Mouse (Mus musculus) heart, embryonic 16.5 days (tissue): ENCODE data around the gene Btbd9. TPM values are rescaled to one million over a fixed set of nuclear protein-coding genes. Genes with fewer than 3 reads are reported as not detected.

Source experiments
- ATAC-seq: fragments of 200-750 bp; cut with Nextera tagmentation; replicated peaks from 2 replicates; pipeline ENCODE4 v1.8.0; 2017; ENCODE audit warnings: moderate number of reproducible peaks; ENCODE audit not compliant: insufficient read depth, low FRiP score; ENCODE audit errors: extremely low read depth
- H3K27ac ChIP-seq: fragments of 300-500 bp; sonication (generic); 2 replicates; pipeline ENCODE4 v1.5.1; 2014; ENCODE audit warnings: mild to moderate bottlenecking, low read length, control low read depth, moderate library complexity
- H3K27me3 ChIP-seq: fragments of 300-500 bp; sonication (generic); 2 replicates; pipeline ENCODE4 v1.6.1; 2014; ENCODE audit warnings: low read length, mixed read lengths; ENCODE audit not compliant: control insufficient read depth, insufficient read depth
- H3K36me3 ChIP-seq: fragments of 300-500 bp; sonication (generic); 2 replicates; pipeline ENCODE4 v1.6.1; 2014; ENCODE audit not compliant: control insufficient read depth, insufficient read depth
- H3K4me1 ChIP-seq: fragments of 300-500 bp; sonication (generic); 2 replicates; pipeline ENCODE4 v1.6.1; 2014; ENCODE audit warnings: low read length, mixed read lengths; ENCODE audit not compliant: control insufficient read depth, insufficient read depth
- H3K4me2 ChIP-seq: fragments of 300-500 bp; sonication (generic); 2 replicates; pipeline ENCODE4 v1.6.1; 2014; ENCODE audit warnings: low read depth, mild to moderate bottlenecking, control low read depth, low read length
- H3K4me3 ChIP-seq: fragments of 300-500 bp; sonication (generic); 2 replicates; pipeline ENCODE4 v1.5.1; 2014; ENCODE audit warnings: mild to moderate bottlenecking, control low read depth, low read length
- H3K9ac ChIP-seq: fragments of 300-500 bp; sonication (generic); 2 replicates; pipeline ENCODE4 v1.6.1; 2014; ENCODE audit warnings: low read length, control low read depth
- H3K9me3 ChIP-seq: fragments of 300-500 bp; sonication (generic); replicated peaks from 2 replicates; pipeline ENCODE4 v1.6.1; 2016; ENCODE audit warnings: low read length; ENCODE audit not compliant: control insufficient read depth
- WGBS: fragments of 180-500 bp; shearing (Covaris S2); extraction: QIAGEN DNeasy Blood & Tissue Kit; methylation state at CpG from one replicate; pipeline ENCODE4 v1.1.7; 2014; 5-methylcytosine and 5-hydroxymethylcytosine counted together
- polyA plus RNA-seq: library from polyadenylated mRNA; unstranded; fragments of >200 nt; fragmentation: Nextera tagmentation; extraction: Ambion mirVana; gene quantifications from 2 replicates; pipeline ENCODE4 v1.2.1, GENCODE M21; 2015

Btbd9 gene
- polyA plus RNA-seq, 1 experiment from 2014 or later: 38.9 TPM

DNA sequence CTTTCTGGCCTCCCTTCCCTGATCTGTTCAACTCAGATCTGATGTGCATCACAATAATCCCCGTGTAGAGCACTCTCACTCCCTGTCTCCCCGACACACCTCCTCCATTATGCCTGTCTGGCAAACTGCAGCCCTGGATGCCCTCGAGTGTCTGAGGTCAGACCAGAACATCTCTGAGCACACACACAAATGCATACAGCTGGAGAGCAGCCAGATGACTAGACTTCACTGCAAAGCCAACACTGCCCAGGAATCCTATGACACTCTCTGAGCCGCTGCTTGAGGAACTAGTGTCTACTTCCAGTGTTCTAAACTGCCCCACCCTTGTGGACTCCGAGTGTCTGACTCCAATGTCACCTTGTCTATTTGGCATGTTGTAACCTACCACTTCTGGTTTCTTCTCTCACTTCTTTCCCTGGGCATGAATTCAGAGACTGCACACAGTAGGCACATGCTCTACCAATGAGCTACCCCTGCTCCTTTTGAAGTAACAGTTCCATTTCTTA, 112.0 kb downstream of the Btbd9 start:
- Histone ChIP-seq H3K4me1 (peaks cover 37% of the 10 kb centered on the region), H3K9ac (no peak overlapping the region), H3K4me2 (no peak overlapping the region), H3K4me3 (no peak overlapping the region), H3K36me3 (no peaks in the 10 kb centered on the region), H3K27ac (peak overlapping the region; percentile 3), H3K27me3 (no peaks in the 10 kb centered on the region), H3K9me3 (no peaks in the 10 kb centered on the region)
- ATAC-seq: peak; percentile 30
- 28% methylated on average over 5 of the region's 5 CpGs for WGBS

GRCm38 (mm10) chr17:30460727-30461349, 115.5 kb downstream of the Btbd9 start:
- no peak for ATAC-seq
- no peak overlapping the region for H3K4me2 ChIP-seq
- H3K27me3 ChIP-seq: no peaks in the 10 kb centered on the region
- H3K36me3 ChIP-seq: no peaks in the 10 kb centered on the region
- 84% methylated on average over 2 of the region's 2 CpGs for WGBS
- no peak overlapping the region for H3K9ac ChIP-seq
- H3K4me1 ChIP-seq: peaks cover 36% of the 10 kb centered on the region
- no peak overlapping the region for H3K4me3 ChIP-seq
- no peaks in the 10 kb centered on the region for H3K9me3 ChIP-seq
- no peak overlapping the region for H3K27ac ChIP-seq

DNA sequence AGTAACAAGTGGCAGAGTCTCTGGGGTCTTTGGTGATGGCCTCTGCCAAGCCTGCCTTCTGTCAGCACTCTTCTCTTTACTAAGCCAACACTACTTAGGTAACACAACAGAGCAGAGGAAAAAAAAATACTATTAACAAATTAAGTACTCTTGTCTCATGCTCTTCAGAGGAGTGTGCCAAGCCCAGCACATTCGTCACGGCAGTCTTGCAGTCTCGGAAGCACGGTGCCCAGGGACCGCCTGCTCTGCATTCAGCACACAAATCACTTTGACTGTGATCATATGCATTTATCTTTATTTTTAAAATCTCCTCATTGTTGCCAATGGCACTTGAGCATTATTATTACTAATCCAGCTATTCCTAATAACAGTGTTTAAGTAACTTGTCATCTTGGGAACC, 116.6 kb downstream of the Btbd9 start:
- Histone ChIP-seq H3K9me3 (no peaks in the 10 kb centered on the region), H3K27me3 (no peaks in the 10 kb centered on the region), H3K9ac (no peak overlapping the region), H3K4me2 (no peak overlapping the region), H3K36me3 (no peaks in the 10 kb centered on the region), H3K4me3 (no peak overlapping the region), H3K4me1 (peaks cover 27% of the 10 kb centered on the region), H3K27ac (no peak overlapping the region)
- 65% methylated on average over 5 of the region's 5 CpGs for WGBS
- ATAC-seq: no peak

- no peaks in the 10 kb centered on the region for H3K9me3 ChIP-seq
- no peak overlapping the region; the same call in 1 of the 2 replicates for H3K27ac ChIP-seq
- H3K4me1 ChIP-seq: peaks cover 19% of the 10 kb centered on the region
- no peaks in the 10 kb centered on the region for H3K36me3 ChIP-seq
- no peak overlapping the region for H3K4me2 ChIP-seq
- H3K9ac ChIP-seq: no peak overlapping the region
- H3K4me3 ChIP-seq: no peak overlapping the region
- no peaks in the 10 kb centered on the region for H3K27me3 ChIP-seq
- WGBS: 89% methylated on average over 5 of the region's 5 CpGs
- ATAC-seq: no peak
These were observed 117.4 kb downstream of the Btbd9 start for GRCm38 (mm10) chr17:30458926-30459325.

- no peak overlapping the region for H3K4me2 ChIP-seq
- no peak overlapping the region for H3K9ac ChIP-seq
- H3K27me3 ChIP-seq: no peaks in the 10 kb centered on the region
- ATAC-seq: no peak
- H3K4me3 ChIP-seq: no peak overlapping the region
- H3K9me3 ChIP-seq: no peaks in the 10 kb centered on the region
- peak overlapping the region; percentile 39 for H3K27ac ChIP-seq
- H3K36me3 ChIP-seq: no peaks in the 10 kb centered on the region
- WGBS: 48% methylated on average over 3 of the region's 3 CpGs
- H3K4me1 ChIP-seq: peaks cover 13% of the 10 kb centered on the region
These were observed 118.0 kb downstream of the Btbd9 start for GRCm38 (mm10) chr17:30458301-30458700.

DNA sequence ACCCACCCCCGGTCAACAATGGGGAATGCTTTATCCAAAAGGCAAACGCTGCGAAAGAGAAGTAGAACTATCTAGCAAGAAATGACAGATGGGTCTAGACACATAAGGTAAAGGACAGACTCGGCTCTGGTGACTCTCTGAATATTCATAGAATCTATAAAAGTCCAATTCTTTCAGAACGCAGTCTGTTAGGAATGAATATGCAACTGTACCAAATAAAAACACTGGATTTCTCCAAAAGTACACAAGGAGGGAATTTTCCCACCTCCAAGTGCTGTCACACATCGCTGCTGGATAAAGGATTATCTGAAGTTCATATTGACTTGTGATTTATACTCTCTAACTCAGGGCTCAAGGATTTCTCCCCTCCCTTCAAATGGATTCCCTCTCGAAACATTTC, 118.8 kb downstream of the Btbd9 start:
- Histone ChIP-seq H3K4me1 (peaks cover 12% of the 10 kb centered on the region; the same call in 1 of the 2 replicates), H3K36me3 (no peaks in the 10 kb centered on the region), H3K9ac (no peak overlapping the region), H3K4me3 (no peak overlapping the region), H3K4me2 (no peak overlapping the region), H3K27me3 (no peaks in the 10 kb centered on the region), H3K9me3 (no peaks in the 10 kb centered on the region), H3K27ac (no peak overlapping the region)
- 84% methylated on average over 7 of the region's 7 CpGs for WGBS
- no peak for ATAC-seq

GRCm38 (mm10) chr17:30456293-30456692, 120.0 kb downstream of the Btbd9 start:
- Histone ChIP-seq H3K4me3 (no peak overlapping the region), H3K4me2 (no peak overlapping the region), H3K27me3 (no peaks in the 10 kb centered on the region), H3K27ac (no peak overlapping the region), H3K9me3 (no peaks in the 10 kb centered on the region), H3K36me3 (no peaks in the 10 kb centered on the region), H3K4me1 (peaks cover 12% of the 10 kb centered on the region; the same call in 1 of the 2 replicates), H3K9ac (no peak overlapping the region)
- ATAC-seq: no peak
- 59% methylated on average over 12 of the region's 12 CpGs for WGBS

- no peak overlapping the region for H3K4me3 ChIP-seq
- peaks cover 12% of the 10 kb centered on the region; the same call in 1 of the 2 replicates for H3K4me1 ChIP-seq
- no peak overlapping the region for H3K4me2 ChIP-seq
- no peaks in the 10 kb centered on the region for H3K27me3 ChIP-seq
- H3K9me3 ChIP-seq: no peaks in the 10 kb centered on the region
- H3K9ac ChIP-seq: no peak overlapping the region
- no peak for ATAC-seq
- H3K27ac ChIP-seq: no peak overlapping the region
- H3K36me3 ChIP-seq: no peaks in the 10 kb centered on the region
- 19% methylated on average over 3 of the region's 3 CpGs for WGBS
These were observed 121.4 kb downstream of the Btbd9 start for GRCm38 (mm10) chr17:30454862-30455243.

DNA sequence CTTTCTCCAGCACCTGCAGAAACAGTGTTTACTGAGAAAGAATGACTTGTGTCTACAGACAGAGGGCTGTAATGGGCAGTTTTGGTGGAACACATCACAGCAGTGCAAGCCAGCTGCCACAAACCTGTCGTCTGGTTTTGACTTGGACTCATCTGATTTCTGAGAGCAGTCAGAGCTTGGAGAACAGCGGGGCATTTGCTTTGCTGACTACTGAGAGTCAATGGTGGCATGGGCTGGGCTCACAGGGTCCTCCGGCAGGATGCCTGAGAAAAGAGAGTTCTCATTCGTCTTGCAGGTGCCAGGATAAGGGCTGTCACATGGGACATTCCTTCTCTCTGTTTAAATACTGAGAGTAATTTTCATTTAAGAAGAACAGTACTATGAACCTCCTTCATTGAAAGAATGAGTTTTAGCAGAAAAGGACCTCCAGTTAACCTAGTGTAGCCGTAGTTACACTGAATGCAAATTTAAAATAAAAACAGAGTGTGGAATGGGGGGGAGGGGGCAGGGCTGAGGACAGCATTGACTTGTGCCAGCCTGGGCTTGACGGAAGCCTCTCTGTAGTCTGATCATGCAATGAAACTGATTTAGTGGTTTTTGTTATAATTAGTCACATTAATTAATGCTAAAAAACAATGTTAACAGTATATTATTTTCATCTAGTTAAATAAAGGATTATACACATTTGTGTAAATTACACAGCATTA, 122.0 kb downstream of the Btbd9 start:
- no peaks in the 10 kb centered on the region for H3K9me3 ChIP-seq
- H3K27ac ChIP-seq: no peak overlapping the region
- no peaks in the 10 kb centered on the region for H3K36me3 ChIP-seq
- H3K4me1 ChIP-seq: peaks cover 12% of the 10 kb centered on the region; the same call in 1 of the 2 replicates
- no peak overlapping the region for H3K4me2 ChIP-seq
- H3K9ac ChIP-seq: no peak overlapping the region
- WGBS: 56% methylated on average over 6 of the region's 6 CpGs
- no peak for ATAC-seq
- H3K27me3 ChIP-seq: no peaks in the 10 kb centered on the region
- no peak overlapping the region for H3K4me3 ChIP-seq
